Mouse (Mus musculus): ENCODE measurements around the gene Rpl22l1.

DNA sequence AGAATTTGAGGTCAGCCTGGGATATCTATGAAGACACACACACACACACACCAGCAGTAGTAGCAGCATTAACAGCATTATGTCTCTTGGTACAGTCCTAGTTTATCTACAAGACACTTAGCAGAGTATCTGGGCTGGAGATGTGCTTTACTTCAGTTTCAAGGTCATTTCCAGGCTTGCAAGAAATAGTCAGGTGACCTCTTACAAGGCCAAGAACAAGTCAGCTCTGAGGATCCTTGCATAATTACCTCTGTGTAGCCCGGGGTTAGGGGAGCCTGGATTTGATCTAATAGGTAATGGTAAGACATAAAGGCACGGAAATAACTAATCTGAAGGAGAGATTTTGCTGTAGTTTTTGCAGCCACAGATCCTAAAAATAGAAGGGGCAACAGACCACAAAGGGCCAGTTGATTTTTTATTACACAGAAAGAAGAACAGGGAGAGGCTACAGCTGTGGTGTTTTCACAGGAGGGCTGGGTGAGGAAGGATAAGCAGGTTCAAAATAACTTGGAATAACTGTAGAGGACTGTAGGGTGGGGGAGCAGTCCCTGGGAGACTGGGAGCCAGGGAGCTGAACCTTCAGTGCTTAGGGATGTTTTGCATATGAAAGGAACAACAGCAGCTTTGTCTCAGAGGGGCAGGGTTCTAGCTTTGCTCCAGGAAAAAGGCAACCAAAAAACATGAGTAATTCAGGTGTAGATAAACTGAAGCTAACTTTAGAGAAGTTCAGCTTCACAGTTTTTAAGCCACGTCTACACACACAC is 36.8 kb downstream of the Rpl22l1 start:
- TF ChIP-seq CTCF (IDR thresholded peaks at IDR 0.05; ENCODE audit: insufficient read depth, low read depth, low read length) (no peak), POLR2A (IDR thresholded peaks at IDR 0.05; ENCODE audit: insufficient read depth, low read depth, low read length) (no peak)

Measured in olfactory bulb, adult 2 months (tissue).